Mouse (Mus musculus) MEL-GATA-1-ER (cell line): ENCODE results near the gene Vps37c.

Experiments used
- DNase-seq: peaks from one replicate; pipeline ENCODE4 v3.0.0-alpha.2; 2012; ENCODE audit warnings: low read depth; ENCODE audit errors: extremely low read depth

The Vps37c gene

GRCm38 (mm10) chr19:10712646-10713045 is 24.1 kb downstream of the Vps37c start:
- no peak for DNase-seq

- no peak for DNase-seq
Measured at GRCm38 (mm10) chr19:10713551-10713950, 25.0 kb downstream of the Vps37c start.

- DNase-seq, result no peak
Measured at GRCm38 (mm10) chr19:10714168-10714567, 25.6 kb downstream of the Vps37c start.

GRCm38 (mm10) chr19:10714682-10715475 is 26.3 kb downstream of the Vps37c start:
- DNase-seq, result no peak

GRCm38 (mm10) chr19:10715476-10715875 is 26.9 kb downstream of the Vps37c start:
- no peak for DNase-seq

- no peak for DNase-seq
Measured at GRCm38 (mm10) chr19:10718251-10718775, 29.8 kb downstream of the Vps37c start.

- no peak for DNase-seq
Measured at GRCm38 (mm10) chr19:10719751-10720150, 31.2 kb downstream of the Vps37c start.

- DNase-seq, result no peak
Measured at GRCm38 (mm10) chr19:10720524-10720923, 32.0 kb downstream of the Vps37c start.

GRCm38 (mm10) chr19:10721064-10721463 is 32.5 kb downstream of the Vps37c start:
- no peak for DNase-seq

- DNase-seq, result no peak
Measured at GRCm38 (mm10) chr19:10723084-10723483, 34.5 kb downstream of the Vps37c start.

- no peak for DNase-seq
Measured at GRCm38 (mm10) chr19:10723649-10724048, 35.1 kb downstream of the Vps37c start.

- DNase-seq, result no peak
Measured at GRCm38 (mm10) chr19:10724629-10725363, 36.3 kb downstream of the Vps37c start.

GRCm38 (mm10) chr19:10729889-10730288 is 41.4 kb downstream of the Vps37c start:
- DNase-seq, result no peak

GRCm38 (mm10) chr19:10730469-10730868 is 41.9 kb downstream of the Vps37c start:
- no peak for DNase-seq

- DNase-seq, result no peak
Measured at GRCm38 (mm10) chr19:10731975-10732374, 43.4 kb downstream of the Vps37c start.

- DNase-seq, result no peak
Measured at GRCm38 (mm10) chr19:10732741-10733140, 44.2 kb downstream of the Vps37c start.

- DNase-seq, result no peak
Measured at GRCm38 (mm10) chr19:10733501-10734127, 45.1 kb downstream of the Vps37c start.

- DNase-seq, result no peak
Measured at GRCm38 (mm10) chr19:10734554-10734953, 46.0 kb downstream of the Vps37c start.

- no peak for DNase-seq
Measured at GRCm38 (mm10) chr19:10735061-10735460, 46.5 kb downstream of the Vps37c start.

GRCm38 (mm10) chr19:10735861-10736260 is 47.3 kb downstream of the Vps37c start:
- DNase-seq, result no peak

- DNase-seq, result no peak
Measured at GRCm38 (mm10) chr19:10738038-10738437, 49.5 kb downstream of the Vps37c start.

- DNase-seq, result peak; percentile 16
Measured at GRCm38 (mm10) chr19:10738811-10739210, 50.3 kb downstream of the Vps37c start, which contains the start of gene Cd5. Gene Cd5 (minus strand): TSS chr19:10739002.
